Mouse (Mus musculus) liver (tissue): ENCODE measurements around the gene Hic2.

ENCODE experiments used
- DNase-seq: peaks from one replicate; pipeline ENCODE4 v3.0.0-alpha.2; 2020; ENCODE audit warnings: mixed read lengths

Hic2 gene

GRCm38 (mm10) chr16:17234499-17234895 lies 1.1 kb downstream of the Hic2 start:
- DNase-seq: peak; percentile 76

- no peak for DNase-seq
Observed at GRCm38 (mm10) chr16:17234916-17235665, 1.7 kb downstream of the Hic2 start.

- peak; percentile 21 for DNase-seq
Observed at GRCm38 (mm10) chr16:17237634-17238033, 4.3 kb downstream of the Hic2 start.

GRCm38 (mm10) chr16:17239409-17239808 lies 6.0 kb downstream of the Hic2 start:
- DNase-seq: no peak

- DNase-seq: peak; percentile 36
Observed at GRCm38 (mm10) chr16:17243731-17244130, 10.4 kb downstream of the Hic2 start.

- no peak for DNase-seq
Observed at GRCm38 (mm10) chr16:17244996-17245395, 11.6 kb downstream of the Hic2 start.

GRCm38 (mm10) chr16:17247727-17248126 lies 14.4 kb downstream of the Hic2 start:
- no peak for DNase-seq

GRCm38 (mm10) chr16:17249135-17249534 lies 15.8 kb downstream of the Hic2 start:
- DNase-seq: peak; percentile 71

- DNase-seq: peak; percentile 51
Observed at GRCm38 (mm10) chr16:17251539-17251938, 18.2 kb downstream of the Hic2 start.

- peak; percentile 74 for DNase-seq
Observed at GRCm38 (mm10) chr16:17252086-17252726, 18.8 kb downstream of the Hic2 start.

- DNase-seq: peak; percentile 64
Observed at GRCm38 (mm10) chr16:17252841-17253240, 19.5 kb downstream of the Hic2 start.

GRCm38 (mm10) chr16:17254005-17254597 lies 20.7 kb downstream of the Hic2 start:
- DNase-seq: no peak

GRCm38 (mm10) chr16:17255270-17255669 lies 21.9 kb downstream of the Hic2 start:
- DNase-seq: no peak

- DNase-seq: no peak
Observed at GRCm38 (mm10) chr16:17257359-17257821, 24.0 kb downstream of the Hic2 start.

- no peak for DNase-seq
Observed at GRCm38 (mm10) chr16:17258917-17259316, 25.5 kb downstream of the Hic2 start.

GRCm38 (mm10) chr16:17261341-17261740 lies 28.0 kb downstream of the Hic2 start:
- DNase-seq: no peak

GRCm38 (mm10) chr16:17266113-17266512 lies 32.7 kb downstream of the Hic2 start:
- DNase-seq: no peak

GRCm38 (mm10) chr16:17267937-17268336 lies 34.6 kb downstream of the Hic2 start:
- peak; percentile 59 for DNase-seq

- DNase-seq: no peak
Observed at GRCm38 (mm10) chr16:17269872-17270271, 36.5 kb downstream of the Hic2 start.

GRCm38 (mm10) chr16:17271124-17271523 lies 37.8 kb downstream of the Hic2 start:
- peak; percentile 21 for DNase-seq

GRCm38 (mm10) chr16:17271856-17272255 lies 38.5 kb downstream of the Hic2 start:
- DNase-seq: no peak

- no peak for DNase-seq
Observed at GRCm38 (mm10) chr16:17275721-17276120, 42.3 kb downstream of the Hic2 start, which contains the start of gene Tmem191c. TSS of gene Tmem191c (plus strand) at chr16:17276077.
